Mouse (Mus musculus) activated CD4-positive, CD25-positive, alpha-beta regulatory T cell, adult 4 months (primary cell): ENCODE measurements around the gene Vmn1r4. TPM values are rescaled to one million over a fixed set of nuclear protein-coding genes. Genes with fewer than 3 reads are reported as not detected.

Source experiments
- ATAC-seq: one replicate; pipeline ENCODE4 v1.8.0; 2017
- polyA plus RNA-seq, 2 experiments: library from polyadenylated mRNA; unstranded; fragments of 100-300 nt; shearing (Covaris generic); gene quantifications; one replicate each; pipeline ENCODE4 v1.2.1; 2017

Gene Vmn1r4
- polyA plus RNA-seq, result not detected

GRCm38 (mm10) chr6:56923726-56924707 is at the start of gene Vmn1r4, which contains the start of gene Nt5c3:
Gene Vmn1r4, plus strand, starts transcription at chr6:56924015.
Gene Nt5c3, minus strand, starts transcription at chr6:56923932.
- peak; percentile 92 for ATAC-seq

GRCm38 (mm10) chr6:56876870-56877269 is 46.9 kb upstream of the Vmn1r4 start:
- no peak for ATAC-seq

- no peak for ATAC-seq
These were observed 45.8 kb upstream of the Vmn1r4 start for GRCm38 (mm10) chr6:56877985-56878384.

- ATAC-seq, result peak; percentile 64
These were observed 44.4 kb upstream of the Vmn1r4 start for GRCm38 (mm10) chr6:56879352-56879955.

- ATAC-seq, result no peak
These were observed 35.3 kb upstream of the Vmn1r4 start for GRCm38 (mm10) chr6:56888561-56888960.

GRCm38 (mm10) chr6:56890762-56891161 is 33.1 kb upstream of the Vmn1r4 start:
- ATAC-seq, result no peak

GRCm38 (mm10) chr6:56899601-56900000 is 24.2 kb upstream of the Vmn1r4 start:
- ATAC-seq, result no peak

- peak; percentile 33 for ATAC-seq
These were observed 22.5 kb upstream of the Vmn1r4 start for GRCm38 (mm10) chr6:56901336-56901735.

- ATAC-seq, result peak; percentile 94
These were observed 21.9 kb upstream of the Vmn1r4 start for GRCm38 (mm10) chr6:56901824-56902386.

GRCm38 (mm10) chr6:56902606-56903520 is 21.0 kb upstream of the Vmn1r4 start:
- ATAC-seq, result no peak

GRCm38 (mm10) chr6:56903831-56904230 is 20.0 kb upstream of the Vmn1r4 start:
- no peak for ATAC-seq

- no peak for ATAC-seq
These were observed 19.5 kb upstream of the Vmn1r4 start for GRCm38 (mm10) chr6:56904330-56904729.

GRCm38 (mm10) chr6:56904982-56905381 is 18.8 kb upstream of the Vmn1r4 start:
- no peak for ATAC-seq

- no peak for ATAC-seq
These were observed 18.3 kb upstream of the Vmn1r4 start for GRCm38 (mm10) chr6:56905486-56905885.

GRCm38 (mm10) chr6:56906121-56906846 is 17.5 kb upstream of the Vmn1r4 start:
- ATAC-seq, result no peak

GRCm38 (mm10) chr6:56907973-56908372 is 15.8 kb upstream of the Vmn1r4 start:
- no peak for ATAC-seq

- no peak for ATAC-seq
These were observed 15.4 kb upstream of the Vmn1r4 start for GRCm38 (mm10) chr6:56908397-56908796.

- ATAC-seq, result peak; percentile 93
These were observed 14.9 kb upstream of the Vmn1r4 start for GRCm38 (mm10) chr6:56908912-56909311.

- ATAC-seq, result no peak
These were observed 12.9 kb upstream of the Vmn1r4 start for GRCm38 (mm10) chr6:56910910-56911309.

GRCm38 (mm10) chr6:56913092-56913858 is 10.5 kb upstream of the Vmn1r4 start:
- ATAC-seq, result no peak

GRCm38 (mm10) chr6:56916279-56916678 is 7.5 kb upstream of the Vmn1r4 start:
- ATAC-seq, result peak; percentile 92
